Mouse (Mus musculus): ENCODE results near the gene Tbx15. TPM values are rescaled to one million over a fixed set of nuclear protein-coding genes. Genes with fewer than 3 reads are reported as not detected.
"Not testable (repeated sequence)": the region's sequence is repeated elsewhere in the genome, so short reads cannot be mapped to it uniquely, and the experiment has no call there.

Tbx15 gene
- polyA plus RNA-seq, 1 experiment from 2014 or later = 3.8 TPM

GRCm38 (mm10) chr3:99277973-99278580 lies 37.9 kb downstream of the Tbx15 start:
- Histone ChIP-seq H3K4me2 (ENCODE audit: low read depth, low read length, severe bottlenecking) (no peak overlapping the region), H3K27ac (ENCODE audit: low read depth, low read length) (no peak overlapping the region), H3K36me3 (ENCODE audit: control insufficient read depth, insufficient read depth, low read length) (no peaks in the 10 kb centered on the region), H3K4me1 (replicated peaks; ENCODE audit: control insufficient read depth, insufficient read depth, low read length) (no peaks in the 10 kb centered on the region), H3K9ac (ENCODE audit: low read length) (no peak overlapping the region), H3K9me3 (ENCODE audit: control insufficient read depth, low read length) (no peaks in the 10 kb centered on the region), H3K4me3 (ENCODE audit: low read depth, low read length) (no peak overlapping the region), H3K27me3 (ENCODE audit: control insufficient read depth, insufficient read depth, low read length) (no peaks in the 10 kb centered on the region)
- DNase-seq (ENCODE audit: low spot score) (no peak), ATAC-seq (replicated peaks; ENCODE audit: low FRiP score) (0 out of 2 replicates have a peak, but pooled peaks have one; percentile 7)
- WGBS = 28% methylated on average over 12 of the region's 12 CpGs

DNA sequence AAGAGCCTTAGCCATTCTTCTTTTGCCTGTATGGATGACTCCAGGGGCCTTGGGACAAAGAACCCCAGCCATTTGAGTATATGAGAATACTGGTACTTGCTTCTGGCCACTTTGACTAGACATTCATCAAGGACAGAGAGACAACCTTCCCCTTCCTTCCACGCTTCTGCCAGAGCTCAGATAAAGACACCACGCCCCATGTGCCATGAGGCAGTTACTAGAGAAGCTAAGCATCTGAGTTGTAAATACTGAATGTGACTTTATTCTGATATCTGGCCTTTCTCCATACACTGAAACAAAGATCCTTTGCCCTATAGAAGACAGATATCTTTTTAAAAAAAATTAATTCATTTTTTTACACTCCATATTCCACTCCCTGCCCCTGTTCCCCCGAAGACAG lies 39.5 kb downstream of the Tbx15 start:
- ATAC-seq (replicated peaks; ENCODE audit: low FRiP score) (no peak), DNase-seq (ENCODE audit: low spot score) (no peak)
- Histone ChIP-seq H3K4me1 (replicated peaks; ENCODE audit: control insufficient read depth, insufficient read depth, low read length) (no peaks in the 10 kb centered on the region), H3K9me3 (ENCODE audit: control insufficient read depth, low read length) (no peaks in the 10 kb centered on the region), H3K27me3 (ENCODE audit: control insufficient read depth, insufficient read depth, low read length) (no peaks in the 10 kb centered on the region), H3K9ac (ENCODE audit: low read length) (no peak overlapping the region), H3K36me3 (ENCODE audit: control insufficient read depth, insufficient read depth, low read length) (no peaks in the 10 kb centered on the region), H3K4me3 (ENCODE audit: low read depth, low read length) (no peak overlapping the region), H3K4me2 (ENCODE audit: low read depth, low read length, severe bottlenecking) (no peak overlapping the region), H3K27ac (ENCODE audit: low read depth, low read length) (no peak overlapping the region)
- 88% methylated on average over 3 of the region's 3 CpGs for WGBS

GRCm38 (mm10) chr3:99281453-99281852 lies 41.3 kb downstream of the Tbx15 start:
- Histone ChIP-seq H3K4me2 (ENCODE audit: low read depth, low read length, severe bottlenecking) (no peak overlapping the region), H3K4me3 (ENCODE audit: low read depth, low read length) (no peak overlapping the region), H3K9ac (ENCODE audit: low read length) (no peak overlapping the region), H3K36me3 (ENCODE audit: control insufficient read depth, insufficient read depth, low read length) (no peaks in the 10 kb centered on the region), H3K4me1 (replicated peaks; ENCODE audit: control insufficient read depth, insufficient read depth, low read length) (no peaks in the 10 kb centered on the region), H3K9me3 (ENCODE audit: control insufficient read depth, low read length) (no peaks in the 10 kb centered on the region), H3K27me3 (ENCODE audit: control insufficient read depth, insufficient read depth, low read length) (no peaks in the 10 kb centered on the region), H3K27ac (ENCODE audit: low read depth, low read length) (no peak overlapping the region)
- ATAC-seq (replicated peaks; ENCODE audit: low FRiP score) = no peak
- WGBS = 68% methylated on average over 4 of the region's 4 CpGs
- no peak for DNase-seq (ENCODE audit: low spot score)

- DNase-seq (ENCODE audit: low spot score) = no peak
- Histone ChIP-seq H3K4me3 (ENCODE audit: low read depth, low read length) (no peak overlapping the region), H3K36me3 (ENCODE audit: control insufficient read depth, insufficient read depth, low read length) (no peaks in the 10 kb centered on the region), H3K27me3 (ENCODE audit: control insufficient read depth, insufficient read depth, low read length) (no peaks in the 10 kb centered on the region), H3K9ac (ENCODE audit: low read length) (no peak overlapping the region), H3K27ac (ENCODE audit: low read depth, low read length) (no peak overlapping the region), H3K4me2 (ENCODE audit: low read depth, low read length, severe bottlenecking) (no peak overlapping the region), H3K9me3 (ENCODE audit: control insufficient read depth, low read length) (no peaks in the 10 kb centered on the region), H3K4me1 (replicated peaks; ENCODE audit: control insufficient read depth, insufficient read depth, low read length) (no peaks in the 10 kb centered on the region)
- ATAC-seq (replicated peaks; ENCODE audit: low FRiP score) = no peak
- 59% methylated on average over 2 of the region's 2 CpGs for WGBS
Measured at GRCm38 (mm10) chr3:99288302-99288701, 48.1 kb downstream of the Tbx15 start.

DNA sequence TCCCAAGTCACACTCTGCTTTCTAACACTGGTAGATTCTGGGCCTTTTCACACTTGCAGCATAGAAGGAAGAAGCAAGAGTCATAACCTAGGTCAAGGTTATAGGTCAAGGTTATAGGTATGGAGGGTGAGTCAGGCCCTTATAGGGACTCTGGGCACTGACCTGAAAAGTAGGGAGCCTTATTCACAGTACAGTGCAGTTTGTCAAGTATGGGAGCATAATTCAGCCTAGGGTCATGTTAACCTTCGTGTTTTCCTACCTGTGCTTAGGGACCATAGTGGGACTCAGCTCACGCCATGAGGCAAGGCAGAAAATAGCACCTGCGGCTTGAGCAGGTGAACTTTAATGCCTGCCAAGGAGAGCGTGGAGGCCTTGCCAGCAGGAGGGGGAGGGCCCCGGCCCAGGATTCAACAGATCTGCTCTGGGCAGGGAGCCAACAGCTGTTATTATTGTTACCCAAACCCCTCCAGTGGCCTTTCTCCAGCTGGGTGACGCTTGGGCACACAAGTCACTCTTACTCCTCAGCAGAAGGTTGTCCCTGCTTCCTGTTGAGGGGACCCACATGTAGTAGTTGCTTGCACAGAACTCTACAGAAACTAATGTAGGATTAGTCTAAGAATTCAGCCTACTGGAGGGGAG lies 50.0 kb downstream of the Tbx15 start:
- Histone ChIP-seq H3K9me3 (ENCODE audit: control insufficient read depth, low read length) (no peaks in the 10 kb centered on the region), H3K27me3 (ENCODE audit: control insufficient read depth, insufficient read depth, low read length) (no peaks in the 10 kb centered on the region), H3K4me2 (ENCODE audit: low read depth, low read length, severe bottlenecking) (no peak overlapping the region), H3K27ac (ENCODE audit: low read depth, low read length) (no peak overlapping the region), H3K4me1 (replicated peaks; ENCODE audit: control insufficient read depth, insufficient read depth, low read length) (no peaks in the 10 kb centered on the region), H3K4me3 (ENCODE audit: low read depth, low read length) (no peak overlapping the region), H3K36me3 (ENCODE audit: control insufficient read depth, insufficient read depth, low read length) (no peaks in the 10 kb centered on the region), H3K9ac (ENCODE audit: low read length) (no peak overlapping the region)
- ATAC-seq (replicated peaks; ENCODE audit: low FRiP score) = no peak
- no peak for DNase-seq (ENCODE audit: low spot score)
- 50% methylated on average over 6 of the region's 6 CpGs for WGBS

- H3K4me2 ChIP-seq (ENCODE audit: low read depth, low read length, severe bottlenecking) = no peak overlapping the region
- no peak overlapping the region for H3K4me3 ChIP-seq (ENCODE audit: low read depth, low read length)
- DNase-seq (ENCODE audit: low spot score) (no peak), ATAC-seq (replicated peaks; ENCODE audit: low FRiP score) (no peak)
- 79% methylated on average over 2 of the region's 2 CpGs for WGBS
- H3K9ac ChIP-seq (ENCODE audit: low read length) = no peak overlapping the region
- no peak overlapping the region for H3K27ac ChIP-seq (ENCODE audit: low read depth, low read length)
- no peaks in the 10 kb centered on the region for H3K9me3 ChIP-seq (ENCODE audit: control insufficient read depth, low read length)
- H3K4me1 ChIP-seq (replicated peaks; ENCODE audit: control insufficient read depth, insufficient read depth, low read length) = no peaks in the 10 kb centered on the region
- H3K27me3 ChIP-seq (ENCODE audit: control insufficient read depth, insufficient read depth, low read length) = no peaks in the 10 kb centered on the region
- H3K36me3 ChIP-seq (ENCODE audit: control insufficient read depth, insufficient read depth, low read length) = no peaks in the 10 kb centered on the region
Measured at GRCm38 (mm10) chr3:99290878-99291277, 50.7 kb downstream of the Tbx15 start.

DNA sequence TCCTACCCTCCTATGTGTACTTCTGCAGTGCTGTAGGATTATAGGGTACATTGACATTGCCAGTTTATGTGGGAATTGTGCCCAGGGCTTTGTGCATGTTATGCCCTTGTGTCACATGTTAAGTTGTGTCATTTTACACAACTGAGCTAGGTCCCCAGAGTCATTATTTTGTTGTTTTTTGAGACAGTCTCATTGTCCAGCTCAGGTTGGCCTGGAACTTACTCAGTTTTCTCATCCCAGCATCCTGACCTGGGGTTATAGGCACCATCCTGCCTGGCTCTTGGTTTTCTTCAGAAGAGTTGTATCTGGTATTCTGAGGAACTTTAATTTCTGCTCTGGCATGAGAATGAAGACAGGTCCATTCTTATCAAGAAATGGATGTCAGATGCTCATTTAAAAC lies 51.2 kb downstream of the Tbx15 start:
- no peaks in the 10 kb centered on the region for H3K9me3 ChIP-seq (ENCODE audit: control insufficient read depth, low read length)
- no peak overlapping the region for H3K4me2 ChIP-seq (ENCODE audit: low read depth, low read length, severe bottlenecking)
- DNase-seq (ENCODE audit: low spot score) (no peak), ATAC-seq (replicated peaks; ENCODE audit: low FRiP score) (no peak)
- no peak overlapping the region for H3K4me3 ChIP-seq (ENCODE audit: low read depth, low read length)
- H3K4me1 ChIP-seq (replicated peaks; ENCODE audit: control insufficient read depth, insufficient read depth, low read length) = no peaks in the 10 kb centered on the region
- no peaks in the 10 kb centered on the region for H3K36me3 ChIP-seq (ENCODE audit: control insufficient read depth, insufficient read depth, low read length)
- H3K9ac ChIP-seq (ENCODE audit: low read length) = no peak overlapping the region
- H3K27ac ChIP-seq (ENCODE audit: low read depth, low read length) = no peak overlapping the region
- no peaks in the 10 kb centered on the region for H3K27me3 ChIP-seq (ENCODE audit: control insufficient read depth, insufficient read depth, low read length)

- DNase-seq (ENCODE audit: low spot score) = no peak
- H3K9ac ChIP-seq (ENCODE audit: low read length) = no peak overlapping the region
- 75% methylated on average over 3 of the region's 3 CpGs for WGBS
Measured at GRCm38 (mm10) chr3:99292531-99292931, 52.4 kb downstream of the Tbx15 start.

GRCm38 (mm10) chr3:99294209-99294608 lies 54.0 kb downstream of the Tbx15 start:
- 80% methylated on average over 1 of the region's 1 CpGs for WGBS
- not testable (repeated sequence) for H3K9ac ChIP-seq (ENCODE audit: low read length); H3K4me1 ChIP-seq (replicated peaks; ENCODE audit: control insufficient read depth, insufficient read depth, low read length); ATAC-seq (replicated peaks; ENCODE audit: low FRiP score); H3K9me3 ChIP-seq (ENCODE audit: control insufficient read depth, low read length); H3K27ac ChIP-seq (ENCODE audit: low read depth, low read length); H3K4me3 ChIP-seq (ENCODE audit: low read depth, low read length); DNase-seq (ENCODE audit: low spot score); H3K27me3 ChIP-seq (ENCODE audit: control insufficient read depth, insufficient read depth, low read length); H3K4me2 ChIP-seq (ENCODE audit: low read depth, low read length, severe bottlenecking); H3K36me3 ChIP-seq (ENCODE audit: control insufficient read depth, insufficient read depth, low read length)

More at GRCm38 (mm10) chr3:99292531-99292931, 52.4 kb downstream of the Tbx15 start:
- no peak overlapping the region for H3K4me2 ChIP-seq (ENCODE audit: low read depth, low read length, severe bottlenecking)
- no peaks in the 10 kb centered on the region for H3K9me3 ChIP-seq (ENCODE audit: control insufficient read depth, low read length)
- H3K4me3 ChIP-seq (ENCODE audit: low read depth, low read length) = no peak overlapping the region
- no peak overlapping the region for H3K27ac ChIP-seq (ENCODE audit: low read depth, low read length)
- no peaks in the 10 kb centered on the region for H3K36me3 ChIP-seq (ENCODE audit: control insufficient read depth, insufficient read depth, low read length)
- H3K27me3 ChIP-seq (ENCODE audit: control insufficient read depth, insufficient read depth, low read length) = no peaks in the 10 kb centered on the region
- H3K4me1 ChIP-seq (replicated peaks; ENCODE audit: control insufficient read depth, insufficient read depth, low read length) = no peaks in the 10 kb centered on the region
- ATAC-seq (replicated peaks; ENCODE audit: low FRiP score) = no peak

Measured in forebrain, embryonic 11.5 days (tissue).